Mouse (Mus musculus) left cerebral cortex, adult 9 months (tissue): ENCODE results near the gene Olfr692.

ENCODE experiments used
- DNase-seq, 2 experiments: peaks; one replicate each; pipeline ENCODE4 v3.0.0; 2022; ENCODE audit warnings: low spot score in 2 of 2

The Olfr692 gene

DNA sequence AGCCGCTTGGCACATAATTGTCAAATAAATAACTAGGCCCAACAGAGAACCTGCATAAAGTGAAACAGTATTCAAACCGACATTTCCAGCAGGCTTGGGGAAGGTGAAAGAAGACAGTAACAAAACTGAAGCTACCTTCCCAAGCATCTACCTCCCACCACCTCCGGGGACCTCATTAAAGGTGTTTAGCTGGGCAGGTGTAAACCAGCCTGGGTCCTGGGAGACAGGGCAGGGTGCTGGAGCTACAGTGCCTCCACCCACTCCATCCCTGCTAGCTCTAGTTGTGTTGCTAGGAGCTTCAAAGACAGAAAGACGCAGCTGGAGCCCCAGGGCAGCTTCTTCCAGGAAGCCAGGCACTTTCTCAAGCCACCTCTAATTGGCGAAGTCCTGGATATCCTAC lies 36.2 kb downstream of the Olfr692 start, which contains the start of gene Cnga4:
Cnga4 (plus strand) TSS at position 301 of the 400 bp plus-strand sequence.
- DNase-seq, result no peak

DNA sequence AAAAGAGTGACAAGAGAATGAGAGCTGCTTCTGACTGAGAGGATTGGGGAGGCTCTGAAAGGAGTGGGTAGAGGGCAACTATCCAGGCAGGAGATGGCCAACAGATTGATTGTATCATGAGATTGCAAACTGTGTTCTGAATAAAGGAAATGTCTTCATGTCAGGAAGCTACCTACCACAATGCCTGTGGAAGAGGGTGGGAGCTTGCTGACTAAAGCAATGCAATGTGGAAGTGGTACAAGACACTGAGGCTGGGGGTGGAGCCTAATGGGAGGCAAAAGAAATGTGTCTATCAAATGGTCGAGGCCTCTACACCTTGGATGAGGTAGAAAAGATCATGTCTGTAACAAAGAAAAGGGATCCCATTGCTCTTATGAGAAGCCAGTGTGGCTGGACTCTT lies 38.3 kb downstream of the Olfr692 start:
- no peak for DNase-seq

GRCm38 (mm10) chr7:105411874-105412632 lies 44.0 kb downstream of the Olfr692 start:
- DNase-seq, result peak in 1 of 2 experiments; percentile 92

DNA sequence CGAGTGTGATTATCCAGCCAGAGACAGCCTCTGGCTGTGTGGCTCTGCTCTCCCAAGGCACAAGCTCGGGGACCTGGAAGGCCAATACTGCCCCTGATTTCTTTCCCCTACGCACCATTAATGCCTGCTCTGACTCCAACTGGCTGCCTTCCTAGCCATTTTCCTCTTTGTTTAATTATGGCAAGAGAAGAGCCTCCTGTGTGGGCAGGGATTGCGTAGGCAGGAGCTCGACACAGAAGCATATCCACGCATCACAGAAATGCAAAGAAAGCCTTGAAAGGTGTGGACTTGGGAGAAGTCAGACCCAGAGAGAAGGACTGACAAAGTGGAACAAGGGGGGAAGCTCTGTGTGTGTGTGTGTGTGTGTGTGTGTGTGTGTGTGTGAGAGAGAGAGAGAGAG lies 46.4 kb downstream of the Olfr692 start:
- peak in 1 of 2 experiments; percentile 62 for DNase-seq

DNA sequence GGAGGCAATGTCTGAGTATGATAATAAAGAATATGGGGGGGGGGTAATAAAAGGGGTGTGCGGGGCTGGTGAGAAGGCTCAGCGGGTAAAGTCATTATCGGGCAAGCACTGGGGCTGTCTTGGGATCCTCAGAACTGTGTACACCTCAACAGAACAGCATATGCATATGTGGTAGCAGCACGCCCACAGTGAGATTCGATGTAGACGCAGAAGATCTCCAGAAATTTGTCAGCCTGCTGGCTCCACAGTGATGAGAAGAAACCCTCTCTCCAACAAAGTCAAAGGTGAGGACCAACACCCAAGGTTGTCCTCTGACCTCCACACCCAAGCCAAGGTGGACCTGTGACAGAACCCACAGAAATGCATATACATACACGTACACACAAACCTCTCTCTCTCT lies 48.5 kb downstream of the Olfr692 start:
- DNase-seq, result no peak

DNA sequence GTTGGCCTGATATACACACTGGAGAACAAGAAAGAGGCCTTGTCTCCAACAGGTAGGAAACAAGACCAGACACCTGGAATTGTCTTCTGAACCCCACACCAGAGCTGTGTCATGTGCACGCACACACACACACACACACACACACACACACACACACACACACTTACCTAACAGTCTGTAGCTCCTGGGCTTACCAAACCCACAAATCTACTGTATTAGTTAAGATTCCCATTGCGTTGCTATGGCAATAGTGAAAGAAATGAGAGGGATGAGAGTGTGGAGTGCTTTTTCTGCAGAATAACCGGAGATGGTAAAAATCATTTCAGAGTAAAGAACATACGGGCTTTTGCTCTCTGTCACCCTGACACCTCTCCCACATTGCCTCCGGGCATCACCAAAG lies 50.1 kb downstream of the Olfr692 start:
- no peak for DNase-seq
